In genomic region chr5:139803601-139804102, GRCm38 (mm10) we compare ENCODE assay signal across 8 mouse cellular contexts. TPM values are rescaled to one million over a fixed set of nuclear protein-coding genes. Genes with fewer than 3 reads are reported as not detected.
DNase-seq lines count a peak whose midpoint lies in the region; ATAC-seq and TF ChIP-seq lines count a peak whose summit lies in the region.

No protein-coding gene starts in this region.

- no peak overlapping the region for H3K27ac ChIP-seq in forebrain, embryonic 16.5 days (ENCODE audit: low read length)
- H3K27ac ChIP-seq in lung, postnatal 0 days (ENCODE audit: low read length): no peak overlapping the region
- peak overlapping the region; percentile 90 for H3K27ac ChIP-seq in small intestine, adult 2 months (ENCODE audit: insufficient read depth, low read depth, low read length)

- no peaks in the 10 kb centered on the region for H3K9me3 ChIP-seq in forebrain, embryonic 16.5 days (ENCODE audit: control insufficient read depth, low read length)
- no peaks in the 10 kb centered on the region for H3K9me3 ChIP-seq in lung, postnatal 0 days (ENCODE audit: low read length)

- no peak; the same call in 1 of the 2 replicates for TF ChIP-seq POLR2A in small intestine, adult 2 months (IDR thresholded peaks at IDR 0.05; ENCODE audit: low read depth, low read length)

- H3K4me2 ChIP-seq in forebrain, embryonic 16.5 days (ENCODE audit: low read length): no peak overlapping the region
- no peak overlapping the region for H3K4me2 ChIP-seq in lung, postnatal 0 days (replicated peaks; ENCODE audit: low read depth, low read length)

- H3K4me3 ChIP-seq in forebrain, embryonic 16.5 days (replicated peaks; ENCODE audit: low read length): no peak overlapping the region
- H3K4me3 ChIP-seq in lung, postnatal 0 days (ENCODE audit: low read depth, low read length): no peak overlapping the region
- no peak overlapping the region for H3K4me3 ChIP-seq in small intestine, adult 2 months (ENCODE audit: low read depth, low read length)

- H3K4me1 ChIP-seq in forebrain, embryonic 16.5 days (replicated peaks; ENCODE audit: control insufficient read depth, insufficient read depth, low read length): peaks cover 9% of the 10 kb centered on the region
- no peaks in the 10 kb centered on the region; the same call in 1 of the 2 replicates for H3K4me1 ChIP-seq in lung, postnatal 0 days (ENCODE audit: insufficient read depth, low read depth, low read length)
- peaks cover 21% of the 10 kb centered on the region for H3K4me1 ChIP-seq in small intestine, adult 2 months (ENCODE audit: control insufficient read depth, insufficient read depth, insufficient read length, low read length)

- peak; percentile 61; the same call in 1 of the 2 replicates for TF ChIP-seq CTCF in lung, postnatal 0 days (IDR thresholded peaks at IDR 0.05)
- peak; percentile 53; the same call in 1 of the 2 replicates for TF ChIP-seq CTCF in small intestine, adult 2 months (IDR thresholded peaks at IDR 0.05; ENCODE audit: extremely low read depth, insufficient read length, insufficient replicate concordance, low read depth, low read length)

- H3K9ac ChIP-seq in forebrain, embryonic 16.5 days (replicated peaks; ENCODE audit: low read depth, low read length): no peak overlapping the region
- no peak overlapping the region for H3K9ac ChIP-seq in lung, postnatal 0 days (replicated peaks; ENCODE audit: low read depth)

- DNase-seq in cerebellum, postnatal 10 days: peak; percentile 75 to 77
- DNase-seq in cerebellum, adult 18-20 months: no peak
- DNase-seq in ZHBTc4 (ENCODE audit: low read depth, low spot score): peak; percentile 80
- DNase-seq in kidney, adult 9 months: peak; percentile 92
- peak; percentile 89 for DNase-seq in lung, postnatal 0 days (ENCODE audit: low spot score)
- no peak for DNase-seq in layer of hippocampus, adult 18-20 months (ENCODE audit: low spot score in 2 of 2)

- peaks cover 3% of the 10 kb centered on the region; the same call in 1 of the 2 replicates for H3K36me3 ChIP-seq in forebrain, embryonic 16.5 days (ENCODE audit: control insufficient read depth, insufficient read depth)
- H3K36me3 ChIP-seq in lung, postnatal 0 days (ENCODE audit: insufficient read depth, low read length): peaks cover 22% of the 10 kb centered on the region; the same call in 1 of the 2 replicates
- H3K36me3 ChIP-seq in small intestine, adult 2 months (ENCODE audit: control insufficient read depth, insufficient read depth, low read length): peaks cover 69% of the 10 kb centered on the region

- peak; percentile 42; the same call in 1 of the 2 replicates for ATAC-seq in forebrain, embryonic 16.5 days
- ATAC-seq in lung, postnatal 0 days: peak; percentile 86

- WGBS in forebrain, embryonic 16.5 days: 5% methylated on average over 12 of the region's 12 CpGs
- WGBS in lung, postnatal 0 days: 6% methylated on average over 12 of the region's 12 CpGs
- 13% methylated on average over 12 of the region's 12 CpGs for WGBS in small intestine, adult 2 months

- H3K27me3 ChIP-seq in forebrain, embryonic 16.5 days (replicated peaks; ENCODE audit: control insufficient read depth, insufficient read depth, low read length): no peaks in the 10 kb centered on the region
- H3K27me3 ChIP-seq in lung, postnatal 0 days (replicated peaks; ENCODE audit: insufficient read depth, low read length): no peaks in the 10 kb centered on the region
- H3K27me3 ChIP-seq in small intestine, adult 2 months (ENCODE audit: control insufficient read depth, insufficient read depth, low read length): no peaks in the 10 kb centered on the region

- TF ChIP-seq EP300 in lung, postnatal 0 days (IDR thresholded peaks at IDR 0.05): no peak

RNA-seq across cellular contexts. Expression of gene Mafk, which starts 12.3 kb away (rescaled TPM):
- polyA plus RNA-seq in forebrain, embryonic 16.5 days (2015; fragmentation: Nextera tagmentation; extraction: Ambion mirVana): 22.6 and 23.1 TPM in 2 replicates
- polyA plus RNA-seq in lung, postnatal 0 days (2015; fragmentation: Nextera tagmentation; extraction: Ambion mirVana): 38.5 and 38.9 TPM in 2 replicates
- polyA plus RNA-seq in small intestine, adult 2 months (2012; rRNA removed): 27.1 and 70.9 TPM in 2 replicates
- total RNA-seq in layer of hippocampus, adult 18-20 months (2021): 10 to 100 TPM; 10.3 to 13.0 TPM

RNA-seq across cellular contexts. Expression of gene Tmem184a, which starts 16.1 kb away (rescaled TPM):
- 0.11 and 0.29 TPM in 2 replicates for polyA plus RNA-seq in forebrain, embryonic 16.5 days (2015; fragmentation: Nextera tagmentation; extraction: Ambion mirVana)
- 15.5 and 19.1 TPM in 2 replicates for polyA plus RNA-seq in lung, postnatal 0 days (2015; fragmentation: Nextera tagmentation; extraction: Ambion mirVana)
- 277 and 416 TPM in 2 replicates for polyA plus RNA-seq in small intestine, adult 2 months (2012; rRNA removed)
- total RNA-seq in layer of hippocampus, adult 18-20 months (2021): under 1 TPM in 1 of 2 experiments, not detected in 1; 0.30 TPM

RNA-seq across cellular contexts. Expression of gene Gm26938, which starts 22.6 kb away (rescaled TPM):
- polyA plus RNA-seq in forebrain, embryonic 16.5 days (2015; fragmentation: Nextera tagmentation; extraction: Ambion mirVana): not detected in 2 replicates
- polyA plus RNA-seq in lung, postnatal 0 days (2015; fragmentation: Nextera tagmentation; extraction: Ambion mirVana): 0.33 TPM in 1 of 2 replicates, not detected in the other
- polyA plus RNA-seq in small intestine, adult 2 months (2012; rRNA removed): 0.28 TPM in 1 of 2 replicates, not detected in the other
- not detected for total RNA-seq in layer of hippocampus, adult 18-20 months (2021)

RNA-seq across cellular contexts. Expression of gene Psmg3, which starts 23.0 kb away (rescaled TPM):
- polyA plus RNA-seq in forebrain, embryonic 16.5 days (2015; fragmentation: Nextera tagmentation; extraction: Ambion mirVana): 75.0 and 90.0 TPM in 2 replicates
- polyA plus RNA-seq in lung, postnatal 0 days (2015; fragmentation: Nextera tagmentation; extraction: Ambion mirVana): 41.1 and 45.4 TPM in 2 replicates
- polyA plus RNA-seq in small intestine, adult 2 months (2012; rRNA removed): 18.2 and 20.9 TPM in 2 replicates
- 10 to 100 TPM; 20.7 to 21.8 TPM for total RNA-seq in layer of hippocampus, adult 18-20 months (2021)

RNA-seq across cellular contexts. Expression of gene Ints1, which starts 28.2 kb away (rescaled TPM):
- 26.7 and 32.3 TPM in 2 replicates for polyA plus RNA-seq in forebrain, embryonic 16.5 days (2015; fragmentation: Nextera tagmentation; extraction: Ambion mirVana)
- 8.6 TPM in 2 replicates for polyA plus RNA-seq in lung, postnatal 0 days (2015; fragmentation: Nextera tagmentation; extraction: Ambion mirVana)
- polyA plus RNA-seq in small intestine, adult 2 months (2012; rRNA removed): 46.9 and 86.6 TPM in 2 replicates
- 10 to 100 TPM; 79.0 to 89.5 TPM for total RNA-seq in layer of hippocampus, adult 18-20 months (2021)

Comparison
In these comparisons a context has a peak if more than half of its experiments do, and no peak if none do; other contexts are left out.
1. DNase-seq: peak in cerebellum, postnatal 10 days (2 of 2), ZHBTc4 (single experiment), kidney, adult 9 months (single experiment) and lung, postnatal 0 days (single experiment); none in cerebellum, adult 18-20 months (0 of 2) and layer of hippocampus, adult 18-20 months (0 of 2).
2. RNA of gene Tmem184a, which starts 16.1 kb away (polyA plus RNA-seq): 277 to 416 TPM in small intestine, adult 2 months; 15.5 to 19.1 TPM in lung, postnatal 0 days and 0.11 to 0.29 TPM in forebrain, embryonic 16.5 days; every median in the first group is over 10 times any median in the second.